Comparison of ENCODE assay signal across 13 mouse cellular contexts in genomic region chr6:37089148-37090111, GRCm38 (mm10).
A peak's percentile ranks its signal among the peaks of the same experiment; 100 is the strongest.
DNase-seq lines count a peak whose midpoint lies in the region; ATAC-seq lines count a peak whose summit lies in the region.
"Had no signal": no experiment of that assay in that cellular context is flagged by ENCODE, and none has a peak within 500 bp of the region (broad histone marks: within the 10 kb centered on the region; RNA-seq: fewer than 3 reads in every experiment).

No protein-coding gene starts in this region.

- peak; percentile 33 for DNase-seq in ZHBTc4 (ENCODE audit: low read depth, low spot score)
- DNase-seq in hindbrain, embryonic 11.5 days (ENCODE audit: low spot score) = peak; percentile 42
- no peak for DNase-seq in heart, adult 9 months (ENCODE audit: low spot score in 2 of 2)
- no peak for DNase-seq in heart, postnatal 4 days
- DNase-seq in cerebellum, adult 11 months = no peak
- DNase-seq: cerebellum, postnatal 14 days; heart, postnatal 10 days; kidney, postnatal 14 days; layer of hippocampus, postnatal 36 days; lung, embryonic 14.5 days had no signal

- no peak overlapping the region for H3K4me2 ChIP-seq in hindbrain, embryonic 11.5 days (replicated peaks; ENCODE audit: low read depth, low read length)
- H3K4me2 ChIP-seq in midbrain, embryonic 15.5 days = no peak overlapping the region
- H3K4me2 ChIP-seq: limb, embryonic 13.5 days; lung, embryonic 14.5 days had no signal

- H3K9me3 ChIP-seq in hindbrain, embryonic 11.5 days (ENCODE audit: control insufficient read depth, low read length) = no peaks in the 10 kb centered on the region
- no peaks in the 10 kb centered on the region for H3K9me3 ChIP-seq in midbrain, embryonic 15.5 days
- H3K9me3 ChIP-seq: limb, embryonic 13.5 days had no signal

- H3K27me3 ChIP-seq in hindbrain, embryonic 11.5 days (ENCODE audit: control insufficient read depth, insufficient read depth, low read length) = no peaks in the 10 kb centered on the region
- no peaks in the 10 kb centered on the region for H3K27me3 ChIP-seq in midbrain, embryonic 15.5 days (replicated peaks)
- H3K27me3 ChIP-seq: limb, embryonic 13.5 days had no signal

- H3K4me3 ChIP-seq in hindbrain, embryonic 11.5 days (ENCODE audit: low read depth, low read length) = no peak overlapping the region
- no peak overlapping the region for H3K4me3 ChIP-seq in midbrain, embryonic 15.5 days
- H3K4me3 ChIP-seq: limb, embryonic 13.5 days had no signal

- H3K27ac ChIP-seq in hindbrain, embryonic 11.5 days (ENCODE audit: low read depth, low read length) = no peak overlapping the region
- no peak overlapping the region; the same call in 1 of the 2 replicates for H3K27ac ChIP-seq in midbrain, embryonic 15.5 days
- H3K27ac ChIP-seq: limb, embryonic 13.5 days had no signal

- 47% methylated on average over 8 of the region's 8 CpGs for WGBS in hindbrain, embryonic 11.5 days
- 37% methylated on average over 8 of the region's 8 CpGs for WGBS in midbrain, embryonic 15.5 days

- no peaks in the 10 kb centered on the region for H3K36me3 ChIP-seq in hindbrain, embryonic 11.5 days (ENCODE audit: control insufficient read depth, insufficient read depth, low read length)
- no peaks in the 10 kb centered on the region for H3K36me3 ChIP-seq in midbrain, embryonic 15.5 days (replicated peaks)
- H3K36me3 ChIP-seq: limb, embryonic 13.5 days had no signal

- no peaks in the 10 kb centered on the region for H3K4me1 ChIP-seq in hindbrain, embryonic 11.5 days (replicated peaks; ENCODE audit: control insufficient read depth, insufficient read depth, low read length)
- peaks cover 8% of the 10 kb centered on the region; the same call in 1 of the 2 replicates for H3K4me1 ChIP-seq in midbrain, embryonic 15.5 days

- no peak overlapping the region for H3K9ac ChIP-seq in hindbrain, embryonic 11.5 days (ENCODE audit: low read depth, low read length)
- H3K9ac ChIP-seq in midbrain, embryonic 15.5 days = no peak overlapping the region
- H3K9ac ChIP-seq: limb, embryonic 13.5 days; lung, embryonic 14.5 days had no signal

- ATAC-seq in common myeloid progenitor, adult 5-6 weeks (replicated peaks; ENCODE audit: low read depth, poor library complexity, severe bottlenecking) = 0 out of 2 replicates have a peak, but pooled peaks have one; percentile 39
- peak; percentile 83 for ATAC-seq in hindbrain, embryonic 11.5 days (ENCODE audit: low FRiP score)
- peak; percentile 84 for ATAC-seq in midbrain, embryonic 15.5 days (replicated peaks)

Comparison
In these comparisons a context has a peak if more than half of its experiments do, and no peak if none do; other contexts are left out.
1. DNase-seq: peak in ZHBTc4 (single experiment) and hindbrain, embryonic 11.5 days (single experiment); none in heart, adult 9 months (0 of 2), heart, postnatal 4 days (single experiment) and cerebellum, adult 11 months (single experiment).
2. Peak in every context shown above with its lines, with median percentiles within 50 percentile points of each other: ATAC-seq.